Mouse (Mus musculus): ENCODE results near the gene Tent4a. TPM values are rescaled to one million over a fixed set of nuclear protein-coding genes. Genes with fewer than 3 reads are reported as not detected.
A peak's percentile ranks its signal among the peaks of the same experiment; 100 is the strongest.

Tent4a gene
- total RNA-seq, 1 experiment from 2014 or later, result 15.0 TPM

GRCm38 (mm10) chr13:69525867-69526266 lies 8.6 kb downstream of the Tent4a start:
- 0 out of 2 replicates have a peak, but pooled peaks have one; percentile 33 for ATAC-seq (replicated peaks; ENCODE audit: low read depth, poor library complexity, severe bottlenecking)

DNA sequence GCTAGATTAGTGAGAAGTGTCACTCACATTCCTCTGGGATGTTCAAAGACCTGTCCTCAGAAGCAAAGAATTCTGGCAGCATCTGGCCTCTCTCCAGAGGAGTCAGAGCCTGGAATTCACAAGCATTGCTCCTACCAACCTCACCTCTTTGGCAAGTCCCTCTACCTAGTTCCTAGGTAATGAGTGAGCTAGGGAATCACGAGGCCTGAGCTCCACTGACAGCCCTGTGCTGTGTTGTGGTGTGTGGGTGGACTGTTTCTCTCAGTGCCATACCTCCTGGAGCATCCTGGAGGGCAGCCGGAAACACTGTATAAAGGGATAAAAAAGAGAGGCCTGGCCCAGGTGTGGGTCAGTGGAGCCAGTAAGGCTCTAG lies 10.3 kb downstream of the Tent4a start:
- no peak for ATAC-seq (replicated peaks; ENCODE audit: low read depth, poor library complexity, severe bottlenecking)

DNA sequence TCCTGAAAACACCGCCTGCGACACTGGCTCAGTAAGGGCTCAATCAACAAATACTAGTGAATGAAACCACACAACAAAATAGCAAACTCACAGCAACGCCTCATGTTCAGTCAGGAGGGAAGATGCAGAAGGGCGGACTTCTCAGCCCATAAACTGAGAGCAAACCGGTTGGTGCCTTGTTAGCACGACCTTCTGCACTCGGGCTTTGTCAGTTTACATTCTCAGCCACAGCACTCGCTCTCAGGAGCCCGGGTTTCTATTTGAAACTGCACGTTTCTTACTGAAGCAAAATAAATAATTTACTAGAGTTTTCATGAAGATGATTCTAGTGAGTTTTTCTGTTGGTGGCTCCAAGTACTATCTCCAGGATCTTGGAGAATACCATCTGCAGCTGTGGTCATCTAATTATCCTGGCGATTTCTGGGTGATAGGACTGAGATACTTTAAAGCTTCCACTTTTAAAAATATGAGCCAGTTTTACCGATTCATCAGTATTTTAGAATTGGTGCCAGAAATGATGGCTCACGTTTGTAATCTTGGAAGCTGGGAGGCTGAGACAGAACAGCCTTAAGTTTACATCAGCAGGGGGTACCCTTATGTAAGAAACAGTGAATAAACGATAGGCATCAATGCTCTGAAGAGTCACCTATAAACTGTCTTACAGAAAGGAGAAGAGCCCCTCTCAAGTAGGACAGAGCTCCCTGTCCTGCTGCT lies 10.8 kb downstream of the Tent4a start:
- ATAC-seq (replicated peaks; ENCODE audit: low read depth, poor library complexity, severe bottlenecking), result no peak

DNA sequence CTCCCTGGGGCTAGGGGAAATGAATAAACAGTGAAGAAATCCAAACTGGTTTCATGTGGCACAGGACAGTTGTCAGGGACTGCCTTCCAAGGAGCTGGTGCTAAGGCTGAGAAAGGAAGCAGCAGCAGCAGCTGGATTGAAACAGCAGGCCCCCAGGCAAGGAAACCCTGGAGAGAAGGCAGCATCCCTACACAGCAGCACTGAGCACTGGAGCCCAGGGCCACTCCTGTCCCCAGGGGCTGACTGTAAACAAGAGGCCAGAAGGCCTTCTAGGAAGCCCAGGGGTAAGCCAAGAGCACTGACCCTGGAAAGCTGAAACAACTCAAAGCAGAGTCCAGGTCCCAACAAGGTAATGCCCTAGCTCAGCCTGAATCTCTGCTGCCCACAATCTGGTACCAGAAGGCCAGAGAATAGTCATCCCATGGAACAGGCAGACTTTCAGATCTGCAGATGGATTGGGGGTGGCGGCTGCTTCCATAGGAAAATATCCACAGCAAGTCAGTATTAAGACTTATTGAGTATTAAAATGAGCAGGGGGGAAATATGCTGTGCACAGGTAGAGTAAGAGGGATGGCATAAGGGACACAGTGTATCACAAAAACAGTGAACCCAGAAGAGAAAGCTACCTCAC lies 12.1 kb downstream of the Tent4a start:
- ATAC-seq (replicated peaks; ENCODE audit: low read depth, poor library complexity, severe bottlenecking), result no peak

GRCm38 (mm10) chr13:69519137-69519536 lies 15.3 kb downstream of the Tent4a start:
- ATAC-seq (replicated peaks; ENCODE audit: low read depth, poor library complexity, severe bottlenecking), result 0 out of 2 replicates have a peak, but pooled peaks have one; percentile 36

DNA sequence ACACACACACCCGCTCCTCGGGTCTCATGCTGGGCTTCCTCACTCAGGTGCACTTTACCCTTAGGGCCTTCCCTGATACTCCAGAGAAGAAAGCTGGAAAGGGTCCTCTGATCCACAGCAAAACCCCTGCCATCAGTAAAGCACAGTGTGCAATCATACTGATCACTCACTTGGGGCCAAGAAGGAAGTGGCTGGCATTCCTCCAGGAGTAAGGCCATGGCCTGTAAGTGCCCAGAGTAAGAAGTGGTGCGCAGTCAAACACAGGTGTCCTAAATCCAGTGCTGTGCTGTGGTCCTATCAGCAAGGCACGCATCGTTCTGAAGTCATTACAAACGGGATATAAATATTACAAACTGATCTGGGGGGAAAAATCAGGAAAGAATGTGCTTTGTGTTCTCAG lies 17.0 kb downstream of the Tent4a start:
- ATAC-seq (replicated peaks; ENCODE audit: low read depth, poor library complexity, severe bottlenecking), result no peak

GRCm38 (mm10) chr13:69515091-69515490 lies 19.3 kb downstream of the Tent4a start:
- no peak for ATAC-seq (replicated peaks; ENCODE audit: low read depth, poor library complexity, severe bottlenecking)

DNA sequence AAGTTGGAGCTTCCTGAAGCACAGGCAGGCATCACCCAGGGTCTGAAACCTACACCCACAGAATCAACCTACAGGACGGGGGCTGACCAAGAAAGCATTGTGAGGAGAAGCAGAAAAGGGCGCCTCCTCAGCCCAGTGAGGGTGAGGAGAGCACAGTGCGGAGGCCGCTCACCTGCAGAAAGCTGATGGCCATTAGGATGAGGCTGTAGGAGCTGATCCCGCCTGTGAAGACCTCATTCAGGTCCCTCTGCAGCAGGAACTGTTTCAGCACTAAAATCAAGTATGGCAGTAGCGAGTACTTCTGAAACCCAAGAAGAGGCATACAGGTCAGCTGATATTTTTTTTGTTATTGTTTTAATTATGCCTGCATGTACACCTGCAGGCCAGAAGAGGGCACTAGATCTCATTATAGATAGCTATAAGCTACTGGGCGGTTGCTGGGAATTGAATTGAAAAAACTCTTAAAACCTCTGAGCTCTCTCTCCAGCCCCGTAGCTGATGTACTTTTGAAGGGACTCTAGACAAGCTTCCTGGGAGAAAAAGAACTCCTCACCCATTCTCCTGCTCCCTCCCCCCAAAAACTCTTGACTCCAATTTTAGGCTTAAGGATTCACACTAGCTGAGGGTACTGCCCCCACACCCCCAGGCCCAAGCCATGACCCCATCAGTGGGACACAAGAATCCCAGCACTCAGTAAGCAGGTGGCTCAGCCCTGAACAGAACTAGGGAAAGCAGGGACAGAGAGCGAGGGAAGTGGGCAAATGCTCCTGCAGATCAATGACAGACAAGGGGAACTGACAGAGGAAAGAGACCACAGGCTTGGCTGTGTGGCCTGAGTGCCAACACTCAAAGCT lies 24.8 kb downstream of the Tent4a start:
- peak; percentile 65 for ATAC-seq (replicated peaks; ENCODE audit: low read depth, poor library complexity, severe bottlenecking)

- ATAC-seq (replicated peaks; ENCODE audit: low read depth, poor library complexity, severe bottlenecking), result no peak
Measured at GRCm38 (mm10) chr13:69507666-69508065, 26.8 kb downstream of the Tent4a start.

- ATAC-seq (replicated peaks; ENCODE audit: low read depth, poor library complexity, severe bottlenecking), result peak; percentile 65
Measured at GRCm38 (mm10) chr13:69506341-69507086, 27.9 kb downstream of the Tent4a start.

DNA sequence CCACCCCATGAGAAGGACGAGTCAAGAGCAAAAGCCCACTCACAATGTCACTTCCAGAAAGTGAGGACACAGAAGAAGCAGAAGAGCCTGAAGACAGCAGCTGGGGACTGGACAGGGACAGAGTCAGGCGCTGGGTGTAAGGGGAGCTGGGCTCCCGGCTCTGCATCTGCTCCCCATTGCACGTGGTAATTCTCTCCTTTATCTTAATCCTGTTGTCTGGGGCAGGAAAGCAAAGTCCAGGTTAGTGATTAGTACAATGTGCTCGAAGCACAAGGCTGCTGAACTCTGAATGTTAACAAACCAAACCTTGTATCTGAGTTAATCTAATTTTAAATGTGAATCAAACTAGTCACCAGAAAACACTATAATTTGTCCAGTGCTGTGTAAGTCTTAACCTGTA lies 31.6 kb downstream of the Tent4a start:
- ATAC-seq (replicated peaks; ENCODE audit: low read depth, poor library complexity, severe bottlenecking), result no peak

DNA sequence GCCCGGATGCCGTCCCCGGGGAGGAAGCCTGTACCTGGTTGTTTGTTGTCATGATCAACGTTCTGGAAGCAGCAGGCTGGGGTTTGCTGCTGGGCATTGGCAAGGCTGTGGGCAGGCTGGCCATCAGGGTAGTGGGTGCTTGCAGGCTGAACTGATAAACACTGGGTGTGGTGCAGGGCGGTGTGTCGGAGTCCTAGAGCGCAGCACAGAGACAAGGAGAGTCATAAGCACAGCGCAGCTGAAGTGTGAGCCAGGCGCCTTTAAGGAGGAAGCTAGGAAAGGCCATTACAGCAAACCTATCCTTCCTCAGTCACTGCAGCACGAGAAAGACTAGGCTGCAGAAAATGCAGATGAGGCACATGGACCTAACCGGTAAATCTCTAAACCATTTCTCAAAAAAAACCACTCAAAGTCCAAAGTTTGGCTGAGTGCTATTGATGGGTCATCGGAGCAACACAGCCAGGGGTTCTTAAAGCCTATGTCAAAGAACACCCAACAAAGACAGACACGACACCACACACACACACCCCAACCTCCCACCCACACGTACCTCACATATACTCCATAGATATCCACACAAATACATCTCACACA lies 32.2 kb downstream of the Tent4a start:
- ATAC-seq (replicated peaks; ENCODE audit: low read depth, poor library complexity, severe bottlenecking), result no peak

DNA sequence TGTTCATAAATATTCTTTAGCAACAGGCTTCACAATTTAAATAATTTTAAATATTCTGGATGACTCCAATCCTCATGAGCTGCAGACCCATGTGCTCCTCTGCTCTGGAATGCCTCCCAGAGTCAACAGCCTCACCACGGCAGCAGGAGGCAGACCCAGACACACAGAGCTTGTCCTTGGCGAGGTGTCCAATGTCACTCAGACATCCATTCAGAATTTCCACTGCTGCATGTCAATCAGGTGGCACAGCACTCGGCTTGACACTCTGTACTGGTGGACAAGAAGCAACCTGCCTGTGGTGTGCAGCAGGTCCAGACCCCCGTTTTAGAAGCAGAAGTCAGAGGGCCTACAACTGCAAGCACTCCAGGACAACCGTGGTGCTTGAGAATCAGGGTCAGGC lies 36.1 kb downstream of the Tent4a start:
- ATAC-seq (replicated peaks; ENCODE audit: low read depth, poor library complexity, severe bottlenecking), result no peak

GRCm38 (mm10) chr13:69492876-69493463 lies 41.4 kb downstream of the Tent4a start:
- peak; percentile 87 for ATAC-seq (replicated peaks; ENCODE audit: low read depth, poor library complexity, severe bottlenecking)

DNA sequence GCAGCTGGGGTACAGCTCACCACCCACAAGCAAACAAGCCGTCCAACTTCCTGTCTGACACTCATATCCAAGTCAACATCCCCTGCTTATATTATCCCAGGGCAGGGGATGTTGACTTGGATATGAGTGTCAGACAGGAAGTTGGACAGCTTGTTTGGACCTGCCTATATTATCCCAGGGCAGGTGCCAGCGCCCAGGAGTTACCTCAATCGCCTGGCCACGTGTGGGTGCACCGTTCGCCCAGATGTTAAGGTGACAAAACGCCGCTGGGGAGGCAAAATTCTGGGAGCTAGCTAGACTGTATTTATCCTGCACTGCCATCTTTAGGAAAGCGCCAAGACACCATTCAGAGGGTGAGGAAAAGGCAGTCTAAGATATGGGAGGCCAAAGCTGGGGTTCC lies 44.6 kb downstream of the Tent4a start:
- ATAC-seq (replicated peaks; ENCODE audit: low read depth, poor library complexity, severe bottlenecking), result no peak

DNA sequence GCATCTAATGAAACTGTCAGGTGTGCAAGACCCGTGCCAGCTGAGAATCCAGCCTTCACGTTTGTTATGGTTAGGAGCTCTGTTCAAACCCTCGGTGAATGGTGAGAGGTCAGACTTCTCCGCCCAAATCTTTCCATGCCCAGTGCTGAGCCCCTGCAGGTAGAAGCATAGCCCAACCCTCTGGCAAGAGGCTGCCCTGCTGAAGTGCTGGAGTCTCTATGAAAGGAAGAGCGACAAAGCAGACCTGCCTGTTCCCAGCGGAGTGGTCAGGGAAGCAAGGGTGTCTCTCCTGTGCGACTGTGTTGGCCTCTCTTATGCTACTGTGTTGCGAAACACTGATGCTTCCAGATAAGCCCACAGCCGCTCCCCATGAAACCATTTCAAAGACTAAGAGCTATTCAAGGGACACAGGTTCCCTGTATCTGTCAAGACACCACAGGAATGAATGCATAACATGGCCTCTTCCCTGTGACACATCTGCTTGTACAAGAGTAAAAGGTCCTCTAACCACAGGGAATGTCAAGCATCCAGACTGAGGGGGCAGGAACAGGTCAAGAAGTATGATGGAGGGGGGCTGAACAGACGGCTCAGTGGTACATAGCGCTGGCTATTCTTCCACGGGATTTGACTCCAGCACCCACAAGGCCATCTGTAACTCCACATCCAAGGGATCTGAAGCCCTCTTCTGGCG lies 45.7 kb downstream of the Tent4a start:
- no peak for ATAC-seq (replicated peaks; ENCODE audit: low read depth, poor library complexity, severe bottlenecking)

- no peak for ATAC-seq (replicated peaks; ENCODE audit: low read depth, poor library complexity, severe bottlenecking)
Measured at GRCm38 (mm10) chr13:69487611-69488275, 46.7 kb downstream of the Tent4a start.

- ATAC-seq (replicated peaks; ENCODE audit: low read depth, poor library complexity, severe bottlenecking), result no peak
Measured at GRCm38 (mm10) chr13:69487108-69487507, 47.3 kb downstream of the Tent4a start.
